Comparison of ENCODE assay signal across 8 mouse cellular contexts in genomic region chr13:43786171-43786795, GRCm38 (mm10). TPM values are rescaled to one million over a fixed set of nuclear protein-coding genes. Genes with fewer than 3 reads are reported as not detected.
DNase-seq lines count a peak whose midpoint lies in the region; ATAC-seq and TF ChIP-seq lines count a peak whose summit lies in the region.

No protein-coding gene starts in this region.

- 43% methylated on average over 12 of the region's 12 CpGs for WGBS in heart, embryonic 13.5 days
- WGBS in forebrain, embryonic 13.5 days = 9% methylated on average over 12 of the region's 12 CpGs
- WGBS in kidney, postnatal 0 days = 13% methylated on average over 12 of the region's 12 CpGs
- 34% methylated on average over 12 of the region's 12 CpGs for WGBS in midbrain, postnatal 0 days

- no peak overlapping the region; the same call in 1 of the 2 replicates for H3K9ac ChIP-seq in heart, embryonic 13.5 days
- no peak overlapping the region for H3K9ac ChIP-seq in forebrain, embryonic 13.5 days
- H3K9ac ChIP-seq in kidney, postnatal 0 days (ENCODE audit: low read depth, low read length) = 0 out of 2 replicates have a peak overlapping the region, but pooled peaks have one; percentile 53
- 0 out of 2 replicates have a peak overlapping the region, but pooled peaks have one; percentile 75 for H3K9ac ChIP-seq in midbrain, postnatal 0 days (replicated peaks; ENCODE audit: low read length, poor library complexity, severe bottlenecking)

- H3K4me2 ChIP-seq in heart, embryonic 13.5 days = peak overlapping the region; percentile 97; the same call in 1 of the 2 replicates
- H3K4me2 ChIP-seq in forebrain, embryonic 13.5 days = peak overlapping the region; percentile 99
- peak overlapping the region; percentile 93 for H3K4me2 ChIP-seq in kidney, postnatal 0 days (ENCODE audit: low read length)
- H3K4me2 ChIP-seq in midbrain, postnatal 0 days (ENCODE audit: low read depth, low read length, poor library complexity, severe bottlenecking) = peak overlapping the region; percentile 91

- H3K27ac ChIP-seq in heart, embryonic 13.5 days (replicated peaks) = no peak overlapping the region
- no peak overlapping the region for H3K27ac ChIP-seq in forebrain, embryonic 13.5 days
- H3K27ac ChIP-seq in kidney, postnatal 0 days = peak overlapping the region; percentile 47
- H3K27ac ChIP-seq in midbrain, postnatal 0 days (ENCODE audit: low read depth, low read length) = peak overlapping the region; percentile 65

- no peak for TF ChIP-seq CTCF in kidney, postnatal 0 days (IDR thresholded peaks at IDR 0.05; ENCODE audit: low read depth)
- no peak for TF ChIP-seq CTCF in midbrain, postnatal 0 days (IDR thresholded peaks at IDR 0.05)

- ATAC-seq in heart, embryonic 13.5 days (ENCODE audit: extremely low read depth, insufficient number of reproducible peaks, low FRiP score, low TSS enrichment) = no peak
- ATAC-seq in forebrain, embryonic 13.5 days = no peak
- peak; percentile 76 for ATAC-seq in kidney, postnatal 0 days (replicated peaks; ENCODE audit: low FRiP score, low read depth)
- no peak for ATAC-seq in midbrain, postnatal 0 days (ENCODE audit: low FRiP score)
- no peak for ATAC-seq in inflammation-experienced regulatory T-cells, adult 6 months

- H3K36me3 ChIP-seq in heart, embryonic 13.5 days = no peaks in the 10 kb centered on the region
- no peaks in the 10 kb centered on the region for H3K36me3 ChIP-seq in forebrain, embryonic 13.5 days (ENCODE audit: poor library complexity, severe bottlenecking)
- no peaks in the 10 kb centered on the region for H3K36me3 ChIP-seq in kidney, postnatal 0 days (ENCODE audit: insufficient read depth, low read length)
- H3K36me3 ChIP-seq in midbrain, postnatal 0 days (ENCODE audit: insufficient read depth, low read length) = no peaks in the 10 kb centered on the region

- no peaks in the 10 kb centered on the region for H3K9me3 ChIP-seq in heart, embryonic 13.5 days
- H3K9me3 ChIP-seq in forebrain, embryonic 13.5 days (replicated peaks) = no peaks in the 10 kb centered on the region
- H3K9me3 ChIP-seq in kidney, postnatal 0 days (replicated peaks; ENCODE audit: low read length) = no peaks in the 10 kb centered on the region
- no peaks in the 10 kb centered on the region for H3K9me3 ChIP-seq in midbrain, postnatal 0 days (ENCODE audit: low read length)

- no peak for DNase-seq in heart, adult 9 months (ENCODE audit: low spot score in 2 of 2)
- DNase-seq in kidney, postnatal 0 days (ENCODE audit: low spot score) = peak; percentile 60
- no peak for DNase-seq in midbrain, postnatal 0 days (ENCODE audit: low spot score)
- DNase-seq in adrenal gland, postnatal 4 days (ENCODE audit: low spot score in 2 of 2) = no peak
- no peak for DNase-seq in layer of hippocampus, postnatal 25 days (ENCODE audit: extremely low spot score in 1 of 2, low spot score in 1 of 2)

- peaks cover 44% of the 10 kb centered on the region for H3K27me3 ChIP-seq in heart, embryonic 13.5 days (replicated peaks)
- H3K27me3 ChIP-seq in forebrain, embryonic 13.5 days = peaks cover 61% of the 10 kb centered on the region
- peaks cover 3% of the 10 kb centered on the region; the same call in 1 of the 2 replicates for H3K27me3 ChIP-seq in kidney, postnatal 0 days (ENCODE audit: insufficient read depth, low read length)
- no peaks in the 10 kb centered on the region for H3K27me3 ChIP-seq in midbrain, postnatal 0 days (ENCODE audit: insufficient read depth, low read length)

- H3K4me1 ChIP-seq in heart, embryonic 13.5 days = peaks cover 15% of the 10 kb centered on the region
- peaks cover 28% of the 10 kb centered on the region for H3K4me1 ChIP-seq in forebrain, embryonic 13.5 days
- peaks cover 22% of the 10 kb centered on the region; the same call in 1 of the 2 replicates for H3K4me1 ChIP-seq in kidney, postnatal 0 days (replicated peaks; ENCODE audit: insufficient read depth, low read length)
- peaks cover 3% of the 10 kb centered on the region; the same call in 1 of the 2 replicates for H3K4me1 ChIP-seq in midbrain, postnatal 0 days (ENCODE audit: insufficient read depth, low read length)

- H3K4me3 ChIP-seq in heart, embryonic 13.5 days = no peak overlapping the region
- H3K4me3 ChIP-seq in forebrain, embryonic 13.5 days = no peak overlapping the region
- peak overlapping the region; percentile 41 for H3K4me3 ChIP-seq in kidney, postnatal 0 days (replicated peaks; ENCODE audit: low read depth, low read length)
- H3K4me3 ChIP-seq in midbrain, postnatal 0 days (ENCODE audit: low read depth, low read length) = peak overlapping the region; percentile 63

RNA-seq across cellular contexts. Expression of gene Cd83, which starts 1.7 kb away (rescaled TPM):
- polyA plus RNA-seq in heart, embryonic 13.5 days (2015; fragmentation: Nextera tagmentation; extraction: Ambion mirVana) = 2.9 and 3.1 TPM in 2 replicates
- polyA plus RNA-seq in forebrain, embryonic 13.5 days (2015; fragmentation: Nextera tagmentation; extraction: Ambion mirVana) = 3.8 TPM in 2 replicates
- 35.8 and 40.6 TPM in 2 replicates for polyA plus RNA-seq in kidney, postnatal 0 days (2015; fragmentation: Nextera tagmentation; extraction: Ambion mirVana)
- 36.0 and 38.8 TPM in 2 replicates for total RNA-seq in midbrain, postnatal 0 days (2014; rRNA removed)
- polyA plus RNA-seq in midbrain, postnatal 0 days (2015; fragmentation: Nextera tagmentation; extraction: Ambion mirVana) = 36.6 and 43.6 TPM in 2 replicates
- 100 to 1,000 TPM; 115 to 333 (median 260) TPM for polyA plus RNA-seq in inflammation-experienced regulatory T-cells, adult 6 months (2017; shearing (Covaris generic))
- total RNA-seq in adrenal gland, postnatal 4 days (2021) = 1 to 10 TPM; 8.2 to 8.4 TPM
- 1 to 10 TPM; 7.1 to 7.2 TPM for total RNA-seq in layer of hippocampus, postnatal 25 days (2021)

Comparison
In these comparisons a context has a peak if more than half of its experiments do, and no peak if none do; other contexts are left out.
1. H3K27ac ChIP-seq: peak in kidney, postnatal 0 days (single experiment) and midbrain, postnatal 0 days (single experiment); none in heart, embryonic 13.5 days (single experiment) and forebrain, embryonic 13.5 days (single experiment).
2. H3K4me3 ChIP-seq: peak in kidney, postnatal 0 days (single experiment) and midbrain, postnatal 0 days (single experiment); none in heart, embryonic 13.5 days (single experiment) and forebrain, embryonic 13.5 days (single experiment).
3. H3K9ac ChIP-seq: peak in kidney, postnatal 0 days (single experiment) and midbrain, postnatal 0 days (single experiment); none in heart, embryonic 13.5 days (single experiment) and forebrain, embryonic 13.5 days (single experiment).
4. Peak in every context shown above with its lines, with median percentiles within 50 percentile points of each other: H3K4me2 ChIP-seq.